Mouse (Mus musculus): ENCODE measurements around the gene Dnajb1.

Gene Dnajb1

GRCm38 (mm10) chr8:83611921-83612320 is 3.9 kb downstream of the Dnajb1 start:
- DNase-seq (ENCODE audit: low read depth, low spot score), result peak; percentile 64

GRCm38 (mm10) chr8:83613695-83614094 is 5.7 kb downstream of the Dnajb1 start:
- no peak for DNase-seq (ENCODE audit: low read depth, low spot score)

GRCm38 (mm10) chr8:83616625-83617024 is 8.6 kb downstream of the Dnajb1 start:
- DNase-seq (ENCODE audit: low read depth, low spot score), result no peak

GRCm38 (mm10) chr8:83617111-83617510 is 9.1 kb downstream of the Dnajb1 start:
- no peak for DNase-seq (ENCODE audit: low read depth, low spot score)

- no peak for DNase-seq (ENCODE audit: low read depth, low spot score)
Measured at GRCm38 (mm10) chr8:83618566-83618965, 10.6 kb downstream of the Dnajb1 start.

- DNase-seq (ENCODE audit: low read depth, low spot score), result no peak
Measured at GRCm38 (mm10) chr8:83619568-83620285, 11.7 kb downstream of the Dnajb1 start.

GRCm38 (mm10) chr8:83621691-83622388 is 13.8 kb downstream of the Dnajb1 start:
- DNase-seq (ENCODE audit: low read depth, low spot score), result no peak

GRCm38 (mm10) chr8:83622389-83622989 is 14.5 kb downstream of the Dnajb1 start:
- peak; percentile 85 for DNase-seq (ENCODE audit: low read depth, low spot score)

GRCm38 (mm10) chr8:83623549-83623948 is 15.6 kb downstream of the Dnajb1 start:
- DNase-seq (ENCODE audit: low read depth, low spot score), result no peak

GRCm38 (mm10) chr8:83624739-83625138 is 16.7 kb downstream of the Dnajb1 start:
- peak; percentile 21 for DNase-seq (ENCODE audit: low read depth, low spot score)

- no peak for DNase-seq (ENCODE audit: low read depth, low spot score)
Measured at GRCm38 (mm10) chr8:83625676-83626299, 17.8 kb downstream of the Dnajb1 start.

GRCm38 (mm10) chr8:83632083-83632707 is 24.2 kb downstream of the Dnajb1 start:
- no peak for DNase-seq (ENCODE audit: low read depth, low spot score)

- no peak for DNase-seq (ENCODE audit: low read depth, low spot score)
Measured at GRCm38 (mm10) chr8:83638856-83639255, 30.9 kb downstream of the Dnajb1 start.

GRCm38 (mm10) chr8:83639649-83640048 is 31.7 kb downstream of the Dnajb1 start:
- no peak for DNase-seq (ENCODE audit: low read depth, low spot score)

- no peak for DNase-seq (ENCODE audit: low read depth, low spot score)
Measured at GRCm38 (mm10) chr8:83647511-83647910, 39.5 kb downstream of the Dnajb1 start.

- DNase-seq (ENCODE audit: low read depth, low spot score), result no peak
Measured at GRCm38 (mm10) chr8:83648031-83648430, 40.0 kb downstream of the Dnajb1 start.

- no peak for DNase-seq (ENCODE audit: low read depth, low spot score)
Measured at GRCm38 (mm10) chr8:83649699-83650098, 41.7 kb downstream of the Dnajb1 start.

- DNase-seq (ENCODE audit: low read depth, low spot score), result peak; percentile 98
Measured at GRCm38 (mm10) chr8:83652030-83652743, 44.2 kb downstream of the Dnajb1 start, which contains the start of gene Gipc1. Gene Gipc1, plus strand, starts transcription at chr8:83652677.

- DNase-seq (ENCODE audit: low read depth, low spot score), result peak; percentile 53
Measured at GRCm38 (mm10) chr8:83652744-83653661, 45.0 kb downstream of the Dnajb1 start.

- DNase-seq (ENCODE audit: low read depth, low spot score), result no peak
Measured at GRCm38 (mm10) chr8:83653662-83654017, 45.6 kb downstream of the Dnajb1 start.
